Mouse (Mus musculus) c-Kit-positive CD71-negative TER-119-negative erythroid progenitor cells, embryonic 14.5 days (primary cell): ENCODE measurements around the gene Plekhg1.

ENCODE experiments used
- DNase-seq: peaks from one replicate; pipeline ENCODE4 v3.0.0-alpha.2; 2013; ENCODE audit warnings: low read depth

Plekhg1 gene

GRCm38 (mm10) chr10:3740148-3740503 lies at the start of gene Plekhg1:
Gene Plekhg1 (plus strand): TSS chr10:3740364.
- peak; percentile 29 for DNase-seq

- no peak for DNase-seq
Observed at GRCm38 (mm10) chr10:3692791-3693190, 47.4 kb upstream of the Plekhg1 start.

- no peak for DNase-seq
Observed at GRCm38 (mm10) chr10:3693699-3694280, 46.4 kb upstream of the Plekhg1 start.

GRCm38 (mm10) chr10:3695332-3695905 lies 44.7 kb upstream of the Plekhg1 start:
- no peak for DNase-seq

GRCm38 (mm10) chr10:3696727-3697348 lies 43.3 kb upstream of the Plekhg1 start:
- no peak for DNase-seq

GRCm38 (mm10) chr10:3697500-3697899 lies 42.7 kb upstream of the Plekhg1 start:
- peak; percentile 10 for DNase-seq

GRCm38 (mm10) chr10:3700225-3701073 lies 39.7 kb upstream of the Plekhg1 start:
- no peak for DNase-seq

- no peak for DNase-seq
Observed at GRCm38 (mm10) chr10:3701832-3702231, 38.3 kb upstream of the Plekhg1 start.

- DNase-seq = no peak
Observed at GRCm38 (mm10) chr10:3702585-3702984, 37.6 kb upstream of the Plekhg1 start.

- DNase-seq = no peak
Observed at GRCm38 (mm10) chr10:3706231-3706630, 33.9 kb upstream of the Plekhg1 start.

- DNase-seq = no peak
Observed at GRCm38 (mm10) chr10:3710081-3710480, 30.1 kb upstream of the Plekhg1 start.

GRCm38 (mm10) chr10:3715302-3715943 lies 24.7 kb upstream of the Plekhg1 start:
- DNase-seq = no peak

- no peak for DNase-seq
Observed at GRCm38 (mm10) chr10:3718021-3718865, 21.9 kb upstream of the Plekhg1 start.

- no peak for DNase-seq
Observed at GRCm38 (mm10) chr10:3720296-3720695, 19.9 kb upstream of the Plekhg1 start.

- no peak for DNase-seq
Observed at GRCm38 (mm10) chr10:3722339-3722738, 17.8 kb upstream of the Plekhg1 start.

GRCm38 (mm10) chr10:3724665-3725064 lies 15.5 kb upstream of the Plekhg1 start:
- no peak for DNase-seq

GRCm38 (mm10) chr10:3729666-3730065 lies 10.5 kb upstream of the Plekhg1 start:
- no peak for DNase-seq

- DNase-seq = no peak
Observed at GRCm38 (mm10) chr10:3730314-3730713, 9.8 kb upstream of the Plekhg1 start.

GRCm38 (mm10) chr10:3737034-3737433 lies 3.1 kb upstream of the Plekhg1 start:
- no peak for DNase-seq

- peak; percentile 19 for DNase-seq
Observed at GRCm38 (mm10) chr10:3740504-3741388, 582 bp downstream of the Plekhg1 start.
